Mouse (Mus musculus): Measurements from ENCODE around the gene Pcnx4.

- TF ChIP-seq CTCF (IDR thresholded peaks at IDR 0.05) (no peak), EP300 (IDR thresholded peaks at IDR 0.05; ENCODE audit: insufficient read depth, low read depth, low read length) (no peak)
Measured at GRCm38 (mm10) chr12:72533986-72534385, 2.2 kb upstream of the Pcnx4 start.
